Mouse (Mus musculus) hindbrain, embryonic 12.5 days (tissue): ENCODE measurements at regions not wholly inside any gene's neighbourhood (a gene's known extent, or its start where the extent isn't known, plus 50 kb on each side); places are given as distances from the start of the nearest gene placed in this dataset.

Experiments used
- ATAC-seq: fragments of 200-750 bp; cut with Nextera tagmentation; 2 replicates; pipeline ENCODE4 v1.8.0; 2017; ENCODE audit warnings: moderate TSS enrichment; ENCODE audit not compliant: low FRiP score
- H3K27ac ChIP-seq: fragments of 300-500 bp; sonication (generic); 2 replicates; pipeline ENCODE4 v1.5.1; 2016; ENCODE audit warnings: mild to moderate bottlenecking
- H3K27me3 ChIP-seq: fragments of 300-500 bp; sonication (generic); 2 replicates; pipeline ENCODE4 v1.6.1; 2016; ENCODE audit warnings: mild to moderate bottlenecking
- H3K36me3 ChIP-seq: fragments of 300-500 bp; sonication (generic); 2 replicates; pipeline ENCODE4 v1.6.1; 2016; ENCODE audit warnings: mild to moderate bottlenecking
- H3K4me1 ChIP-seq: fragments of 300-500 bp; sonication (generic); 2 replicates; pipeline ENCODE4 v1.6.1; 2016
- H3K4me2 ChIP-seq: fragments of 300-500 bp; sonication (generic); replicated peaks from 2 replicates; pipeline ENCODE4 v1.6.1; 2016; ENCODE audit warnings: mild to moderate bottlenecking
- H3K4me3 ChIP-seq: fragments of 300-500 bp; sonication (generic); 2 replicates; pipeline ENCODE4 v1.5.1; 2016; ENCODE audit warnings: mild to moderate bottlenecking
- H3K9ac ChIP-seq: fragments of 300-500 bp; sonication (generic); 2 replicates; pipeline ENCODE4 v1.6.1; 2016; ENCODE audit warnings: mild to moderate bottlenecking, moderate library complexity
- H3K9me3 ChIP-seq: fragments of 300-500 bp; sonication (generic); replicated peaks from 2 replicates; pipeline ENCODE4 v1.6.1; 2016; ENCODE audit warnings: mild to moderate bottlenecking
- WGBS: fragments of 180-500 bp; shearing (Covaris S2); methylation state at CpG from one replicate; pipeline ENCODE4 v1.1.7; 2016; 5-methylcytosine and 5-hydroxymethylcytosine counted together

GRCm38 (mm10) chr6:95939052-95939451 is 173.9 kb upstream of the Fam19a1 start:
- ATAC-seq, result no peak
- no peaks in the 10 kb centered on the region for H3K4me1 ChIP-seq
- WGBS, result 89% methylated on average over 4 of the region's 4 CpGs
- H3K9me3 ChIP-seq, result no peaks in the 10 kb centered on the region
- H3K36me3 ChIP-seq, result no peaks in the 10 kb centered on the region
- H3K9ac ChIP-seq, result no peak overlapping the region
- H3K27me3 ChIP-seq, result no peaks in the 10 kb centered on the region
- no peak overlapping the region for H3K4me2 ChIP-seq
- no peak overlapping the region for H3K27ac ChIP-seq
- H3K4me3 ChIP-seq, result no peak overlapping the region

DNA sequence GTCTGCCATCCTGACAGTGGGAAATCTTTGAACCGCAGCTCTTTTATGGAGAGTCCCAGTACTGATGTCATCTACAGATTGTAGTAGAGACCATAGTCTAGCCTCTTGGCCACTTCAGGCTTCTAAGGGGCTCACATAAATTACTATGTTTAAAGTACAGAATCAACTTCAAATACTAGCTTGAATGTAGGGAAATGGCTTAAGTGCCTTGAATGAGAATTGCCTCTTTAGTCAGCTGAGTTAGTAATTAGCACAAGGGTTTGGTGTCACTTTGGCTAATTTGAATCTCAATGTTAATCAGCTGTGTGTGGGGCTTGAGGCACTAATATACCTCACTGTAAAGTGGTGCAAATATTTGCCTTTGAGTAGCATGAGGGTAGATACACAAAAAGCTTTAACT is 152.2 kb upstream of the Fam19a1 start:
- no peak overlapping the region for H3K4me2 ChIP-seq
- no peak for ATAC-seq
- no peaks in the 10 kb centered on the region for H3K27me3 ChIP-seq
- no peak overlapping the region for H3K9ac ChIP-seq
- no peaks in the 10 kb centered on the region for H3K4me1 ChIP-seq
- H3K36me3 ChIP-seq, result no peaks in the 10 kb centered on the region
- no peaks in the 10 kb centered on the region for H3K9me3 ChIP-seq
- H3K4me3 ChIP-seq, result no peak overlapping the region
- no peak overlapping the region for H3K27ac ChIP-seq
- 90% methylated on average over 1 of the region's 1 CpGs for WGBS

DNA sequence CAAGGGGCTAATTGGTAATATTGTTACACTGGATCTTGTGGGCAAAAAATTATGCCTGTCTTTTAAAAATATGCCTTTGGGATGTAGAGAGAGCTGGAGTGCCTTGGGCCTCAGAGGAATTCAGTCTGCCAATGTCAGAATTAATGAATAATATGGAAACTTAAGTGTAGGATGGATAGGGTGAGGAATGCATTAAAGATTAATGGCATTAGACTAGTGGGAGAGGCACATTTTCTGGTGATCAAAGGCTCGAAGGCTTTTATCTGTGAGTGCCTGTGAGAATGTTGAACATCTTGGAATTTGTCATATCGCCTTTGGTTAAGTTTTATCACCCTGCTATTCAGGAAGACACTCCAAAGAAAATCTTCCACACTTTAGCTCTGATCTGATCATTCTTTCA is 146.7 kb upstream of the Fam19a1 start:
- Histone ChIP-seq H3K4me2 (no peak overlapping the region), H3K4me3 (no peak overlapping the region), H3K27me3 (no peaks in the 10 kb centered on the region), H3K4me1 (no peaks in the 10 kb centered on the region), H3K9me3 (no peaks in the 10 kb centered on the region), H3K9ac (no peak overlapping the region), H3K27ac (no peak overlapping the region), H3K36me3 (no peaks in the 10 kb centered on the region)
- 75% methylated on average over 2 of the region's 2 CpGs for WGBS
- ATAC-seq, result no peak

- H3K27me3 ChIP-seq, result no peaks in the 10 kb centered on the region
- no peaks in the 10 kb centered on the region for H3K36me3 ChIP-seq
- H3K9me3 ChIP-seq, result no peaks in the 10 kb centered on the region
- no peak overlapping the region for H3K9ac ChIP-seq
- H3K4me3 ChIP-seq, result no peak overlapping the region
- no peaks in the 10 kb centered on the region for H3K4me1 ChIP-seq
- H3K27ac ChIP-seq, result no peak overlapping the region
- no peak for ATAC-seq
- 93% methylated on average over 2 of the region's 2 CpGs for WGBS
- H3K4me2 ChIP-seq, result no peak overlapping the region
These were observed 137.0 kb upstream of the Fam19a1 start for GRCm38 (mm10) chr6:95975994-95976393.

DNA sequence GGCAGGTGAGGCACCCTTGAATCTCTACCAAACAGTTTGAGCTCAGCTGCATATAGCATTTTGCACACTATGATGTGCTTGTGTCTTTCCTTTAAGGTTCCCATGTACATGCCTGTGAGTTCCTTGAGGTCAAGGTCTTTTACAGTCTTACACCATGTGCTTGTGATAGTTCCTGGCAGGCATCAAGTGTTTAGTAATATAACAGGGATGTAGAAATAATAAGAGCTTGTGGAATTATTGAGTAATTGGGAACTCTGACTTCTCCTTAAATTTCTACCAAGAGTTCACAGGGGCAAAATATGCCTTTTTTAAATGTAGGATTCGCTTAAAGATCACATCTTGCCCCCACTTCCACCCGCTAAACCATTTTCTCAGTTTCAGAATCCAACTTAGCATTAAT is 115.9 kb upstream of the Fam19a1 start:
- H3K9ac ChIP-seq, result no peak overlapping the region
- H3K4me2 ChIP-seq, result no peak overlapping the region
- no peak for ATAC-seq
- no peak overlapping the region for H3K4me3 ChIP-seq
- no peaks in the 10 kb centered on the region for H3K27me3 ChIP-seq
- H3K27ac ChIP-seq, result no peak overlapping the region
- no peaks in the 10 kb centered on the region for H3K4me1 ChIP-seq
- WGBS, result 88% methylated on average over 2 of the region's 2 CpGs
- H3K9me3 ChIP-seq, result no peaks in the 10 kb centered on the region
- H3K36me3 ChIP-seq, result no peaks in the 10 kb centered on the region

DNA sequence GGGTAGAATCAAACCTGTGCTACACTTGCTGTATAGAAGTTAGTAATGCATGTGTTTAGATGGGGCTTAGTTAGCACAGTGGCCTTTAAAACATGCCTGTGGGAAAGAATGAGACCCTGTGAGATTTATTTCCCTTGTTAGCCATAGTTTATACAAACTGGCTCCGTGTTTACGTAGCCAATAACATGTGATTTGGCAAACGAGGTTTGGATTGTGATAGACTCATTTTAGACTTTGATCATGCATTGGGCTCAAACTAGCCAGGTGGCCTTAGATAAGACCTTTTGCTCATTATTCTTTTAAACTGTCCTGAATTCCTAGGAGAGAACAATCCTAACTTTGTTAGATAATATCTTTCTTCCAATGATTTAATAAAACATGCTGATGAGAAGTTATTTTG is 115.2 kb upstream of the Fam19a1 start:
- H3K36me3 ChIP-seq, result no peaks in the 10 kb centered on the region
- WGBS, result 77% methylated on average over 3 of the region's 3 CpGs
- H3K27ac ChIP-seq, result no peak overlapping the region
- no peak for ATAC-seq
- H3K4me2 ChIP-seq, result no peak overlapping the region
- H3K4me1 ChIP-seq, result no peaks in the 10 kb centered on the region
- no peak overlapping the region for H3K9ac ChIP-seq
- H3K27me3 ChIP-seq, result no peaks in the 10 kb centered on the region
- no peak overlapping the region for H3K4me3 ChIP-seq
- H3K9me3 ChIP-seq, result no peaks in the 10 kb centered on the region

GRCm38 (mm10) chr6:95999441-95999840 is 113.5 kb upstream of the Fam19a1 start:
- WGBS, result 87% methylated on average over 5 of the region's 5 CpGs
- H3K27ac ChIP-seq, result 0 out of 2 replicates have a peak overlapping the region, but pooled peaks have one; percentile 23
- ATAC-seq, result no peak

DNA sequence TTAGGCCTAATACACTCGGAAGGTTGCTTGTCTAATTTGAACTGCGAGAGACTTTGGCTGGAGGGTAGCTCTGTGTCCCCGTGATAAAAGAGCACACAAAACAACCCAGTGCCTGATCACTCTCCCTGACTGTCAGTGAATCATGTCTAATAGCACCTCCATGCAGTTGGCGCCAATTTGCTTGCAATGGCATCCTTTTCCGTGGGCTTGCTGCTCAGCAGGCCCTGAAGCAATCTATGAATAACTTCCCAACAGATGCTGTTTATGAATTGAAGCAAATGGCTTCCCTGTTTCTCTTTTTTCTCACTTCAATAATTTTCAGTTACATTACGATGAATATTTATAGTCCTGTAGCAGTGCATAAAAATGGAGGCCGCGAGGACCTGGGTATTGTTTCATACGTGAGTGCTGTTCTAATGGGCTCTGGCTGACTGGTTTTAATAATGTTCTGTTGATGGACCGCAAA is 112.9 kb upstream of the Fam19a1 start:
- no peaks in the 10 kb centered on the region for H3K27me3 ChIP-seq
- H3K9me3 ChIP-seq, result no peaks in the 10 kb centered on the region
- no peaks in the 10 kb centered on the region for H3K4me1 ChIP-seq
- H3K9ac ChIP-seq, result no peak overlapping the region
- 0 out of 2 replicates have a peak overlapping the region, but pooled peaks have one; percentile 23 for H3K27ac ChIP-seq
- no peak overlapping the region for H3K4me3 ChIP-seq
- 72% methylated on average over 10 of the region's 10 CpGs for WGBS
- ATAC-seq, result peak; percentile 69
- no peaks in the 10 kb centered on the region for H3K36me3 ChIP-seq
- H3K4me2 ChIP-seq, result no peak overlapping the region

More at GRCm38 (mm10) chr6:95999441-95999840, 113.5 kb upstream of the Fam19a1 start:
- H3K36me3 ChIP-seq, result no peaks in the 10 kb centered on the region
- H3K4me2 ChIP-seq, result no peak overlapping the region
- no peak overlapping the region for H3K4me3 ChIP-seq
- no peaks in the 10 kb centered on the region for H3K4me1 ChIP-seq
- H3K9ac ChIP-seq, result no peak overlapping the region
- H3K9me3 ChIP-seq, result no peaks in the 10 kb centered on the region
- H3K27me3 ChIP-seq, result no peaks in the 10 kb centered on the region

DNA sequence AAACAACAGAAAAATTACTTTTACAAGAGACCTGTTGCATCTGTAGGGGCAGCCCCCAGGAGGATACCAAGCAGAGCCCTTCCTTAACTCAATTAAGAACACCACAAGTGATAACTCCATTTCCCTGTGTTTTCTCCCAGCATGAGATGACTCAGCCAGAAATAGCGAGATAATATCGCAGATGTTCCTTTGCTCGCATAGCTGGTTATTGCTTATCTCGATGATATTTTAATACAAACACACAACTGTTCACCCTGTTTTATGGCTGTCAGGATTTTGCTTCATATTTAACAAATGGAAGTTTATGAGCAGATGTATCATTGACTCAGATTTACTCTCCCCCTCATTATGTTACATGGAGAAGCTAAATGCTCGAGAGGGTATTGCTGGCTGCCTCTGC is 101.7 kb upstream of the Fam19a1 start:
- no peak overlapping the region for H3K9ac ChIP-seq
- H3K4me1 ChIP-seq, result no peaks in the 10 kb centered on the region
- no peaks in the 10 kb centered on the region for H3K27me3 ChIP-seq
- no peaks in the 10 kb centered on the region for H3K36me3 ChIP-seq
- H3K4me3 ChIP-seq, result no peak overlapping the region
- ATAC-seq, result no peak
- 89% methylated on average over 5 of the region's 5 CpGs for WGBS
- no peak overlapping the region for H3K27ac ChIP-seq
- H3K4me2 ChIP-seq, result no peak overlapping the region
- no peaks in the 10 kb centered on the region for H3K9me3 ChIP-seq

DNA sequence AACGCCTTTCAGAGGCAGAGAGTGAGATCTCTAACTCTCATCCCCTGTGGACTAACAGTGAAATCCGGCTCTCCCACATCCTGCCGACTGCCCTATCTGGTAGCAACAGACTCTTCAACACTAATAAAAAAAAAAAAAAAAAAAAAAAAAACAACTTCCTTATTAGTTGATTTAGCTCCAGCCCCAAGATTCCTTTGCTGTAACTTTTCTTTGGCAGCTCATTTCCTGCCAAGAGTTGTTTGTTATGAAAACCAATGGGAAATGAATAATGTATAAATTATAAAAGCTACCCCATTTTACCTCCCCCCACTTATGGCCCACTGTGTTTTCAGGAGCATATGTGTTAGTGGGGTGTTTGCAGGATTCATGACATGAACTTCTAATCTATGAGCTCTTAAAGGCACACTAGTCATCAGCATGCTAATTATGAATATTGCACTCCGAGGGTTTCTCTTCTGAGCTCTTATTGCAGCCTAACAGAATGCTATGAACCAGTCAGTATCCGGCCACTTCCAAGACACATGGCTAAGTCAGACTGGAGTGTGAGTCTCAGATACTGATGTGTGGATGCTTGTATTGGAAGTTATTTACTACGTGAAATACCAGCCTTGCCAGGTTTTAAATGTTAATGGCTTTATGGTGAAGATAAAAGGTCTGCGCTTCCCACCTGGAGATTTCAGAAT is 84.8 kb upstream of the Fam19a1 start:
- no peak overlapping the region for H3K27ac ChIP-seq
- ATAC-seq, result no peak
- no peaks in the 10 kb centered on the region for H3K36me3 ChIP-seq
- WGBS, result 83% methylated on average over 7 of the region's 7 CpGs
- H3K27me3 ChIP-seq, result no peaks in the 10 kb centered on the region
- H3K9me3 ChIP-seq, result no peaks in the 10 kb centered on the region
- no peak overlapping the region for H3K4me2 ChIP-seq
- no peak overlapping the region for H3K4me3 ChIP-seq
- no peaks in the 10 kb centered on the region for H3K4me1 ChIP-seq
- H3K9ac ChIP-seq, result no peak overlapping the region

GRCm38 (mm10) chr6:96043711-96044110 is 69.2 kb upstream of the Fam19a1 start:
- Histone ChIP-seq H3K4me1 (no peaks in the 10 kb centered on the region), H3K27ac (no peak overlapping the region), H3K4me3 (no peak overlapping the region), H3K36me3 (no peaks in the 10 kb centered on the region), H3K9ac (no peak overlapping the region), H3K27me3 (no peaks in the 10 kb centered on the region), H3K4me2 (no peak overlapping the region), H3K9me3 (no peaks in the 10 kb centered on the region)
- WGBS, result 72% methylated on average over 4 of the region's 4 CpGs
- no peak for ATAC-seq

- H3K4me2 ChIP-seq, result no peak overlapping the region
- H3K4me1 ChIP-seq, result no peaks in the 10 kb centered on the region
- H3K36me3 ChIP-seq, result no peaks in the 10 kb centered on the region
- H3K27me3 ChIP-seq, result no peaks in the 10 kb centered on the region
- H3K27ac ChIP-seq, result no peak overlapping the region
- 88% methylated on average over 4 of the region's 4 CpGs for WGBS
- no peak overlapping the region for H3K4me3 ChIP-seq
- no peak overlapping the region for H3K9ac ChIP-seq
- H3K9me3 ChIP-seq, result no peaks in the 10 kb centered on the region
- ATAC-seq, result no peak
These were observed 59.5 kb upstream of the Fam19a1 start for GRCm38 (mm10) chr6:96053476-96053875.

- H3K9me3 ChIP-seq, result no peaks in the 10 kb centered on the region
- H3K27ac ChIP-seq, result no peak overlapping the region
- H3K9ac ChIP-seq, result no peak overlapping the region
- H3K27me3 ChIP-seq, result no peaks in the 10 kb centered on the region
- no peaks in the 10 kb centered on the region for H3K36me3 ChIP-seq
- no peak overlapping the region for H3K4me2 ChIP-seq
- H3K4me3 ChIP-seq, result no peak overlapping the region
- no peak for ATAC-seq
- no peaks in the 10 kb centered on the region for H3K4me1 ChIP-seq
- WGBS, result 91% methylated on average over 2 of the region's 2 CpGs
These were observed 55.9 kb upstream of the Fam19a1 start for GRCm38 (mm10) chr6:96057011-96057410.
